Mouse (Mus musculus) cerebellum, adult 2 months (tissue): ENCODE results near the gene Cox7a2.

Experiments used
- CTCF ChIP-seq: fragments of 200-500 bp; IDR thresholded peaks from 2 replicates; pipeline ENCODE4 v1.5.1; 2011; ENCODE audit warnings: low read depth, mild to moderate bottlenecking, control low read depth, low read length, moderate library complexity, borderline replicate concordance; ENCODE audit not compliant: insufficient read depth
- POLR2A ChIP-seq: fragments of 200-500 bp; IDR thresholded peaks from 2 replicates; pipeline ENCODE4 v1.6.1; 2011; ENCODE audit warnings: low read length, control low read depth, borderline replicate concordance; ENCODE audit not compliant: insufficient read depth

- no peak for TF ChIP-seq CTCF
- no peak for TF ChIP-seq POLR2A
Measured at GRCm38 (mm10) chr9:79809411-79809810, 49.7 kb upstream of the Cox7a2 start.
